Mouse (Mus musculus) hindbrain, embryonic 14.5 days (tissue): ENCODE measurements around the gene Sertad1. TPM values are rescaled to one million over a fixed set of nuclear protein-coding genes. Genes with fewer than 3 reads are reported as not detected.

ENCODE experiments used
- ATAC-seq: fragments of 200-750 bp; cut with Nextera tagmentation; 2 replicates; pipeline ENCODE4 v1.8.0; 2017; ENCODE audit warnings: moderate number of reproducible peaks, mild to moderate bottlenecking, moderate TSS enrichment, moderate library complexity; ENCODE audit not compliant: low FRiP score
- DNase-seq: peaks from one replicate; pipeline ENCODE4 v3.0.0-alpha.2; 2015; ENCODE audit warnings: low spot score
- H3K27ac ChIP-seq: fragments of 300-500 bp; sonication (generic); 2 replicates; pipeline ENCODE4 v1.5.1; 2014; ENCODE audit warnings: mild to moderate bottlenecking, moderate library complexity
- H3K27me3 ChIP-seq: fragments of 300-500 bp; sonication (generic); 2 replicates; pipeline ENCODE4 v1.6.1; 2014; ENCODE audit warnings: mild to moderate bottlenecking, low read length, mixed read lengths; ENCODE audit not compliant: control insufficient read depth, insufficient read depth
- H3K36me3 ChIP-seq: fragments of 300-500 bp; sonication (generic); replicated peaks from 2 replicates; pipeline ENCODE4 v1.6.1; 2014; ENCODE audit not compliant: control insufficient read depth, insufficient read depth
- H3K4me1 ChIP-seq: fragments of 300-500 bp; sonication (generic); replicated peaks from 2 replicates; pipeline ENCODE4 v1.6.1; 2014; ENCODE audit warnings: antibody characterized with exemption, low read length, mixed read lengths; ENCODE audit not compliant: control insufficient read depth, insufficient read depth
- H3K4me2 ChIP-seq: fragments of 300-500 bp; sonication (generic); replicated peaks from 2 replicates; pipeline ENCODE4 v1.6.1; 2014; ENCODE audit warnings: mild to moderate bottlenecking, moderate library complexity
- H3K4me3 ChIP-seq: fragments of 300-500 bp; sonication (generic); replicated peaks from 2 replicates; pipeline ENCODE4 v1.5.1; 2014; ENCODE audit warnings: mild to moderate bottlenecking, low read length
- H3K9ac ChIP-seq: fragments of 300-500 bp; sonication (generic); 2 replicates; pipeline ENCODE4 v1.6.1; 2014
- H3K9me3 ChIP-seq: fragments of 300-500 bp; sonication (generic); 2 replicates; pipeline ENCODE4 v1.6.1; 2016; ENCODE audit warnings: low read length; ENCODE audit not compliant: control insufficient read depth
- WGBS: fragments of 180-500 bp; shearing (Covaris S2); extraction: QIAGEN DNeasy Blood & Tissue Kit; methylation state at CpG from one replicate; pipeline ENCODE4 v1.1.7; 2014; 5-methylcytosine and 5-hydroxymethylcytosine counted together
- polyA plus RNA-seq: library from polyadenylated mRNA; unstranded; fragments of >200 nt; fragmentation: Nextera tagmentation; extraction: Ambion mirVana; gene quantifications from 2 replicates; pipeline ENCODE4 v1.2.1, GENCODE M21; 2014

Gene Sertad1
- polyA plus RNA-seq, result 7.9 and 8.9 TPM in 2 replicates

GRCm38 (mm10) chr7:27486770-27487697 is at the start of gene Sertad1:
Sertad1 (plus strand) TSS chr7:27486910.
- H3K9ac ChIP-seq, result peak within 1 kb of the TSS; percentile 60
- peak within 1 kb of the TSS; percentile 63 for H3K4me2 ChIP-seq
- peak within 1 kb of the TSS; percentile 81 for H3K27ac ChIP-seq
- no peaks in the 10 kb centered on the region for H3K27me3 ChIP-seq
- H3K4me1 ChIP-seq, result 0 out of 2 replicates have a peak, but pooled peaks cover 6% of the 10 kb centered on the region
- WGBS, result under 1% methylated on average over 77 of the region's 80 CpGs
- no peaks in the 10 kb centered on the region for H3K36me3 ChIP-seq
- peak; percentile 97 for ATAC-seq
- peak; percentile 98 for DNase-seq
- no peaks in the 10 kb centered on the region for H3K9me3 ChIP-seq
- peak within 1 kb of the TSS; percentile 53 for H3K4me3 ChIP-seq

GRCm38 (mm10) chr7:27437544-27437943 is 49.2 kb upstream of the Sertad1 start:
- no peaks in the 10 kb centered on the region for H3K4me1 ChIP-seq
- H3K4me3 ChIP-seq, result no peak overlapping the region
- 0 out of 2 replicates have a peak, but pooled peaks cover 5% of the 10 kb centered on the region for H3K9me3 ChIP-seq
- no peak overlapping the region for H3K27ac ChIP-seq
- H3K27me3 ChIP-seq, result peaks cover 21% of the 10 kb centered on the region
- no peak for DNase-seq
- H3K36me3 ChIP-seq, result peaks cover 12% of the 10 kb centered on the region; the same call in 1 of the 2 replicates
- no peak overlapping the region for H3K4me2 ChIP-seq
- H3K9ac ChIP-seq, result no peak overlapping the region
- no peak for ATAC-seq
- WGBS, result 61% methylated on average over 5 of the region's 5 CpGs

GRCm38 (mm10) chr7:27440014-27440413 is 46.7 kb upstream of the Sertad1 start:
- Histone ChIP-seq H3K9me3 (0 out of 2 replicates have a peak, but pooled peaks cover 5% of the 10 kb centered on the region), H3K9ac (no peak overlapping the region), H3K4me3 (no peak overlapping the region), H3K4me2 (no peak overlapping the region), H3K27ac (no peak overlapping the region), H3K27me3 (peaks cover 9% of the 10 kb centered on the region), H3K4me1 (no peaks in the 10 kb centered on the region), H3K36me3 (peaks cover 9% of the 10 kb centered on the region; the same call in 1 of the 2 replicates)
- no peak for DNase-seq
- WGBS, result 82% methylated on average over 4 of the region's 4 CpGs
- ATAC-seq, result no peak

GRCm38 (mm10) chr7:27446051-27446450 is 40.7 kb upstream of the Sertad1 start:
- no peak for DNase-seq
- ATAC-seq, result no peak; the same call in 1 of the 2 replicates
- WGBS, result 4% methylated on average over 17 of the region's 18 CpGs
- Histone ChIP-seq H3K4me2 (peak overlapping the region; percentile 87), H3K27me3 (peaks cover 13% of the 10 kb centered on the region), H3K27ac (peak overlapping the region; percentile 80), H3K4me1 (peaks cover 15% of the 10 kb centered on the region), H3K9me3 (no peaks in the 10 kb centered on the region), H3K9ac (peak overlapping the region; percentile 78), H3K4me3 (peak overlapping the region; percentile 62), H3K36me3 (0 out of 2 replicates have a peak, but pooled peaks cover 1% of the 10 kb centered on the region)

GRCm38 (mm10) chr7:27446521-27447418 is 39.9 kb upstream of the Sertad1 start:
- peak overlapping the region; percentile 87 for H3K4me2 ChIP-seq
- H3K9ac ChIP-seq, result peak overlapping the region; percentile 78
- DNase-seq (peak; percentile 44), ATAC-seq (peak; percentile 60)
- H3K4me3 ChIP-seq, result peak overlapping the region; percentile 62
- H3K9me3 ChIP-seq, result no peaks in the 10 kb centered on the region
- H3K27me3 ChIP-seq, result peaks cover 13% of the 10 kb centered on the region
- no peaks in the 10 kb centered on the region for H3K36me3 ChIP-seq
- 11% methylated on average over 34 of the region's 53 CpGs for WGBS
- peak overlapping the region; percentile 80 for H3K27ac ChIP-seq
- H3K4me1 ChIP-seq, result peaks cover 15% of the 10 kb centered on the region

DNA sequence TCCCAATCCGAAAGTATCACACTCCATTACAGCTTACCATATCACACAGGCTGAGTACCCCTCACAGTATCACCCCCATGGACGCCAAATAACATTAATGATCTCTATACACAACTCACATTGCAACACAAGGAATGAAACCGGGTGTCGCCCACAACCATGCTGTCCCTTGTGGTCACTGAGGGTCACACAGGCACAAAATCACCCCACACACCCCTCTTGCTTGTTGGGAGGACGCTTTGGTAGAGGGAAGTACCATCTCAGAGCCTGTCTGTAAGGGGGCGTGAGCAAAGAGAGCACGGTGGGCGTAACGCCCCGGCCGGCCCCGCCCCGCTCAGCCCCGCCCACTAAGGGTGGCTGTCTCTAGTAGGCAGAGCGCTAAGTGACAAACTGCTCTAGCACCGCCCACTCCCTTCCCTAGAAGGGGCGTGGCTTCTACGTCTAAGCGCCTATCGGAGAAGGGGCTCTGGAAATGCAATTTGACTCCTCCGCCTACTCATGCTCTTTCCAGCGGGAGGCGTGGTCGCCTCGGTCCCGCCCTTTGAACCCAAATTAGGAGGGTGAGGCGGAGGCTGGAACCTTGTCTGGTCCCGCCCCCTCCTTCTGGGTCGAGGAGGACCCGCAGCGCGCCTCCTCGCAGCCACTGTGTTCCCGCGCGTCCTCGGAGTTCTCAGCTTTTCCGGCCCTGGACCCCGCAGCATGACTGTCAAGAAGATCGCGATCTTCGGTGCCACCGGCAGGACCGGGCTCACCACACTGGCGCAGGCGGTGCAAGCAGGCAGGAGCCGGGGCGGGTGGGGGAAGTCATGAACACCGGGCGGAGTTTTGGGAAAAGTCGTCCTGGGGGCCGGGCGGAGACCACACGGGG is 39.1 kb upstream of the Sertad1 start, which contains the start of the genes Sptbn4 and Blvrb:
Sptbn4 (minus strand) TSS at position 268 of the 868 bp plus-strand sequence.
Blvrb (plus strand) TSS at position 560 of the 868 bp plus-strand sequence.
- WGBS, result 1% methylated on average over 54 of the region's 54 CpGs
- Histone ChIP-seq H3K9ac (peak within 1 kb of the TSS; percentile 78), H3K4me1 (peaks cover 15% of the 10 kb centered on the region), H3K27ac (peak within 1 kb of the TSS; percentile 80), H3K27me3 (peaks cover 13% of the 10 kb centered on the region), H3K36me3 (no peaks in the 10 kb centered on the region), H3K4me2 (peak within 1 kb of the TSS; percentile 87), H3K9me3 (no peaks in the 10 kb centered on the region), H3K4me3 (peak within 1 kb of the TSS; percentile 62)
- ATAC-seq, result peak; percentile 94
- peak; percentile 95 for DNase-seq

DNA sequence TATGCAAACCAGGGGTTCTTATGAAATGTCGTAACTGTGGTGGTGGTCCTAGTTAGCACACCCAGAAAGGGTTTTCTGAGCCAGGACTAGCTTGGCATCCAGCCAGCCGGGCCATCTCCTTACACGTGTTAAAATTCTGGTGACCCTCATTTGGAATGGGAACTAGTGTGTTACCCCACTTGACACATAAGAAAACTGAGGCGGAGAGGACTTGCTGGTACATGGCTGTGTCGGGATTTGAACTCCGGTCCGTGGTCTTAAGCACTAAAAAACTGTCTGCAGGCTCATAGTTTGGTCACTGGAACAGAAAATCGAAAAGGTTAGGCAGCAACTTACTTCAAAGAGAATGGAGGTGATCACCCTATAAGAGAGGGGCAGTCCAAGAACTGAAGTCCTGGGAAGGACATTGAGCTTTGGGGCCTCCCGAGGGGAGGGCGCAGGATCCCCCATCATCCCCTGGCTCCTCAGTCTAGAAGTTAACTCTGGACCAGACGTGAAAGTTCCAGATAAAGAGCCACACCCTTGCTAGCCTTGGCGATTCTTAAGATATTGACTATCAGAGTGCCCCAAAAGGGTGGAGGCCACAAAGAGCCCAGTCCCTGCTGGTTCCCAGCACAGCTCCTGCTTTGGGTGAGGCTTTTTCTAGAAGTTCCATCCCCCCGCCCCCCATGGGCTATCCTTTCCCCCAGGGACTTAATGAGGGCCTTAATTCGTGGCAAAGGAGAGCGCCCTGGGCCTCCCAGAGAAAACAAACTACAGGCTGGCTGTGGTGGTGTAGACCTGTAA is 38.1 kb upstream of the Sertad1 start:
- WGBS, result 64% methylated on average over 15 of the region's 15 CpGs
- no peaks in the 10 kb centered on the region for H3K9me3 ChIP-seq
- peak overlapping the region; percentile 62 for H3K4me3 ChIP-seq
- H3K4me1 ChIP-seq, result peaks cover 15% of the 10 kb centered on the region
- H3K27ac ChIP-seq, result no peak overlapping the region
- peak overlapping the region; percentile 51 for H3K9ac ChIP-seq
- peaks cover 13% of the 10 kb centered on the region for H3K27me3 ChIP-seq
- ATAC-seq (no peak), DNase-seq (no peak)
- H3K36me3 ChIP-seq, result no peaks in the 10 kb centered on the region
- H3K4me2 ChIP-seq, result peak overlapping the region; percentile 87
